Mouse (Mus musculus): ENCODE data around the gene Cblb. TPM values are rescaled to one million over a fixed set of nuclear protein-coding genes. Genes with fewer than 3 reads are reported as not detected.
A peak's percentile ranks its signal among the peaks of the same experiment; 100 is the strongest.

Gene Cblb
- 8.1 and 10.6 TPM in 2 replicates for polyA plus RNA-seq (2015; fragmentation: Nextera tagmentation; extraction: Ambion mirVana)

- Histone ChIP-seq H3K36me3 (no peaks in the 10 kb centered on the region), H3K4me3 (replicated peaks) (peak within 1 kb of the TSS; percentile 92), H3K27me3 (replicated peaks) (no peaks in the 10 kb centered on the region), H3K4me1 (peaks cover 6% of the 10 kb centered on the region; the same call in 1 of the 2 replicates), H3K4me2 (peak within 1 kb of the TSS; percentile 54), H3K27ac (peak within 1 kb of the TSS; percentile 99), H3K9me3 (no peaks in the 10 kb centered on the region), H3K9ac (peak within 1 kb of the TSS; percentile 89)
- WGBS: under 1% methylated on average over 38 of the region's 38 CpGs
- ATAC-seq (ENCODE audit: insufficient read depth, low FRiP score, low read depth): peak; percentile 99
Measured at GRCm38 (mm10) chr16:52031091-52031689, at the start of gene Cblb. Gene Cblb (plus strand): TSS chr16:52031225.

- H3K4me3 ChIP-seq (replicated peaks): no peak overlapping the region
Measured at GRCm38 (mm10) chr16:51985436-51985835, 45.6 kb upstream of the Cblb start.

GRCm38 (mm10) chr16:51986207-51986606, 44.8 kb upstream of the Cblb start:
- ATAC-seq (ENCODE audit: insufficient read depth, low FRiP score, low read depth): no peak
- Histone ChIP-seq H3K27me3 (replicated peaks) (no peaks in the 10 kb centered on the region), H3K27ac (no peak overlapping the region), H3K4me2 (no peak overlapping the region), H3K4me1 (no peaks in the 10 kb centered on the region), H3K36me3 (no peaks in the 10 kb centered on the region), H3K4me3 (replicated peaks) (no peak overlapping the region), H3K9ac (no peak overlapping the region), H3K9me3 (no peaks in the 10 kb centered on the region)
- 80% methylated on average over 3 of the region's 3 CpGs for WGBS

More at GRCm38 (mm10) chr16:51985436-51985835, 45.6 kb upstream of the Cblb start:
- no peaks in the 10 kb centered on the region for H3K27me3 ChIP-seq (replicated peaks)
- 74% methylated on average over 8 of the region's 8 CpGs for WGBS
- no peak overlapping the region for H3K9ac ChIP-seq
- H3K27ac ChIP-seq: no peak overlapping the region
- no peak overlapping the region for H3K4me2 ChIP-seq
- no peak for ATAC-seq (ENCODE audit: insufficient read depth, low FRiP score, low read depth)
- no peaks in the 10 kb centered on the region for H3K9me3 ChIP-seq
- no peaks in the 10 kb centered on the region for H3K4me1 ChIP-seq
- no peaks in the 10 kb centered on the region for H3K36me3 ChIP-seq

DNA sequence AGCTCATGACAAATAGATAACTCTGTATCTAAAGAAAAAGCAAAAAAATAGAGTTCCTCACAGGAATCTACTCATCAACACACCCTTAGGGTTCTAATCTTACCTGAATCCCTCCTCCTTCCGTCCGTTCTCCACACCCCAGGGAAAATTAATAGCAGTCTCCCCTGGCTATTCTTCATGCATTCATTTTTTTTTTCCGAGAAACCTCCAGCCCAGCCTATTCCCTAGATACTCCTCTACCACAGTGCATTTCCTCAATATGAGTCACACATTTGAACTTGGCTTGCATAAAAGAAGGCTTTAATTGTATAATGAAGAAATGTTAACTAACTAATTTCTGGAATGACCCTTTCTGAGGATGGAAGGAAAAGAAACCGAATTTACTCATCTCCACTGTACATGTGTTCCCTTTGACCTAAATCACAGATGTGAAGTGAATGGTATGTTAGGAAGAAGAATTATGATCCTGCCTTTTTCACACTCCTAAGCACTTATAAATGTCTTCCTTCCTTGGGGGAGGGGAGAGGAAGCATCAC, 43.9 kb upstream of the Cblb start:
- H3K36me3 ChIP-seq: no peaks in the 10 kb centered on the region
- no peak overlapping the region for H3K4me2 ChIP-seq
- no peaks in the 10 kb centered on the region for H3K4me1 ChIP-seq
- H3K27me3 ChIP-seq (replicated peaks): no peaks in the 10 kb centered on the region
- H3K27ac ChIP-seq: no peak overlapping the region
- no peak overlapping the region for H3K4me3 ChIP-seq (replicated peaks)
- H3K9ac ChIP-seq: no peak overlapping the region
- H3K9me3 ChIP-seq: no peaks in the 10 kb centered on the region
- ATAC-seq (ENCODE audit: insufficient read depth, low FRiP score, low read depth): no peak
- 64% methylated on average over 4 of the region's 4 CpGs for WGBS

DNA sequence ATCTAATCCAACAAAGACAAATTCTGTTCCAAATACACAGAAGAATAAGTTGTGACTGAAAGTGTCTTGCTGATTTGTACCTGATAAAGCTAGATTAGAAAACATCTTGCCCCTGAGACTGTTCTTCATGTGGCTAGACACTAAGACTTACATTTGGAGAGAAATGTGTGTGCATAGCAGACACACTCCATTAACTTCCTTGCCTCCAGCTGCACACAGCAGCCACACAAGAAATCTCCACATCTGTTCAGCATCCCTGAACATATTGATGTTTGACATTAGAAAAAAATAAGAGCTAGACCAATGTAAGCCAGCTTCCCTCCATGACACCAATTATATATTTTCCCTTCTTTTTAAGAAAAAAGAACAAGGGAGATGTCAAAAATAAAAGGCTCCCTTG, 43.0 kb upstream of the Cblb start:
- H3K27me3 ChIP-seq (replicated peaks): no peaks in the 10 kb centered on the region
- no peak for ATAC-seq (ENCODE audit: insufficient read depth, low FRiP score, low read depth)
- no peak overlapping the region for H3K4me2 ChIP-seq
- no peaks in the 10 kb centered on the region for H3K36me3 ChIP-seq
- H3K4me3 ChIP-seq (replicated peaks): no peak overlapping the region
- no peaks in the 10 kb centered on the region for H3K9me3 ChIP-seq
- no peaks in the 10 kb centered on the region for H3K4me1 ChIP-seq
- H3K9ac ChIP-seq: no peak overlapping the region
- H3K27ac ChIP-seq: no peak overlapping the region

DNA sequence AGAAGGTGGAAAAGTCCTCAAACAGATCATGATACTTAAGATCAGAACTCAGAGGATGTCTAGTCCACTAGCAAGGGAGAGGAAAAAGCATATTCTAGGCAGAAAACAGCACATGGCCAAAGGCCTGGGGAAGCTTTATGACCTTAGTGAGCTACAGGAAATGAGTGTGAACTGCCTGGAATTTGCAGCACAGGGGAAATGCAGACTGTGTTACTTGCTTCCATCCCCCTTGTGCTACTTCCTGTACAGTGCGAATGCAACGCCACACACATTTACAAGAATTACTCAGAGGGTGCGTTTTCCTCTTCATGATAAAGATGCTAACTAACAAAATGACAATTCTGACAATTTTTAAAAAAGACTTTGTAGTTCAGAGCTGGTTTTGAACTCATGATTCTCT, 41.8 kb upstream of the Cblb start:
- no peaks in the 10 kb centered on the region for H3K36me3 ChIP-seq
- H3K27me3 ChIP-seq (replicated peaks): no peaks in the 10 kb centered on the region
- no peaks in the 10 kb centered on the region for H3K4me1 ChIP-seq
- H3K27ac ChIP-seq: no peak overlapping the region
- 67% methylated on average over 3 of the region's 3 CpGs for WGBS
- no peak overlapping the region for H3K4me2 ChIP-seq
- H3K9me3 ChIP-seq: no peaks in the 10 kb centered on the region
- no peak overlapping the region for H3K4me3 ChIP-seq (replicated peaks)
- no peak for ATAC-seq (ENCODE audit: insufficient read depth, low FRiP score, low read depth)
- no peak overlapping the region for H3K9ac ChIP-seq

GRCm38 (mm10) chr16:52000043-52000442, 31.0 kb upstream of the Cblb start:
- H3K4me2 ChIP-seq: no peak overlapping the region
- no peaks in the 10 kb centered on the region for H3K9me3 ChIP-seq
- H3K36me3 ChIP-seq: no peaks in the 10 kb centered on the region
- no peaks in the 10 kb centered on the region for H3K4me1 ChIP-seq
- H3K27ac ChIP-seq: no peak overlapping the region
- ATAC-seq (ENCODE audit: insufficient read depth, low FRiP score, low read depth): no peak
- H3K27me3 ChIP-seq (replicated peaks): no peaks in the 10 kb centered on the region
- H3K9ac ChIP-seq: no peak overlapping the region
- WGBS: 91% methylated on average over 3 of the region's 3 CpGs
- H3K4me3 ChIP-seq (replicated peaks): no peak overlapping the region

- no peaks in the 10 kb centered on the region for H3K4me1 ChIP-seq
- H3K4me3 ChIP-seq (replicated peaks): no peak overlapping the region
- no peaks in the 10 kb centered on the region for H3K27me3 ChIP-seq (replicated peaks)
- no peak overlapping the region for H3K27ac ChIP-seq
- no peak overlapping the region for H3K4me2 ChIP-seq
- no peak overlapping the region for H3K9ac ChIP-seq
- H3K9me3 ChIP-seq: no peaks in the 10 kb centered on the region
- no peak for ATAC-seq (ENCODE audit: insufficient read depth, low FRiP score, low read depth)
- H3K36me3 ChIP-seq: no peaks in the 10 kb centered on the region
Measured at GRCm38 (mm10) chr16:52000801-52001200, 30.2 kb upstream of the Cblb start.

DNA sequence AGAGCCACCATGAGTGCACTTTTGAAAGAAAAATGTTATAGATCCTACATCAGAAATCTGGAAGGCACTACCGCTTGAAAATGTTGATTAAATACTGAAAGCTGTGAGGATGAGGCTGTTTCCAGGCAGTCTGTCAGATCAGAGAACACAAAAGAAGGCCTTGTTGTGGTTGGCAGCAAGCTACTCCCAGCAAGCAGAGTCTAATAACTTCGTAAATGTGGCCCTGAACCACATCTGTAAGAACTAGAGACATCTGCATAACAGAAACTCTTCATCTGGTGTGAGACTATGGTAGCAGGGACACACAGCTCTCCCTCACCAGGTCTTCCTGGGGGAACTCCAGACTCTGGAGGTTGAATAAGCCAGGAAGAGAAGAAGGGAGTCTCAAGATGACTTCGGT, 24.0 kb upstream of the Cblb start:
- H3K9ac ChIP-seq: no peak overlapping the region
- no peak overlapping the region for H3K4me3 ChIP-seq (replicated peaks)
- no peaks in the 10 kb centered on the region for H3K36me3 ChIP-seq
- no peaks in the 10 kb centered on the region for H3K27me3 ChIP-seq (replicated peaks)
- WGBS: 78% methylated on average over 3 of the region's 3 CpGs
- H3K27ac ChIP-seq: no peak overlapping the region
- H3K4me2 ChIP-seq: no peak overlapping the region
- H3K4me1 ChIP-seq: no peaks in the 10 kb centered on the region
- H3K9me3 ChIP-seq: no peaks in the 10 kb centered on the region
- no peak for ATAC-seq (ENCODE audit: insufficient read depth, low FRiP score, low read depth)

- no peaks in the 10 kb centered on the region for H3K36me3 ChIP-seq
- ATAC-seq (ENCODE audit: insufficient read depth, low FRiP score, low read depth): no peak
- no peaks in the 10 kb centered on the region for H3K9me3 ChIP-seq
- H3K27me3 ChIP-seq (replicated peaks): no peaks in the 10 kb centered on the region
- WGBS: 41% methylated on average over 2 of the region's 2 CpGs
- no peak overlapping the region for H3K9ac ChIP-seq
- no peaks in the 10 kb centered on the region for H3K4me1 ChIP-seq
- no peak overlapping the region for H3K4me3 ChIP-seq (replicated peaks)
- no peak overlapping the region for H3K4me2 ChIP-seq
- no peak overlapping the region for H3K27ac ChIP-seq
Measured at GRCm38 (mm10) chr16:52008471-52008870, 22.6 kb upstream of the Cblb start.

DNA sequence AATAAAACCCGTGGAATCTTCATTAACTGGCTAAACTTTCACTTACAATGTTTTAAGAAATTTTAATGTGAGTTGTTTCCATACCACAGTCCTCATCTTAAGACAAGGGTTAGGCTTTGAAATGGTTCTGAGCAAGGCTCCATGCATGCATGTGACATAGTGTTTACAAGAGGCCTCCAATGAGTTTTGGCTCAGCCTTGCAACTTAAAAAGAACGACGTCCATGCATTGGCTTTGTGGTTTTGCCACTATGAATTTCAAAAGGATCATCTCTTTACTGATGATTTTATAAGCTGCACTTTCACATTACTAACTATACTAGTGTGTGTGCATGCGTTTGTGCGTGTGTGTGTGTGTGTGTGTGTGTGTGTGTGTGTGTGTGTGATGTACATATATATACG, 21.6 kb upstream of the Cblb start:
- no peaks in the 10 kb centered on the region for H3K36me3 ChIP-seq
- no peaks in the 10 kb centered on the region for H3K27me3 ChIP-seq (replicated peaks)
- 80% methylated on average over 6 of the region's 6 CpGs for WGBS
- no peaks in the 10 kb centered on the region for H3K9me3 ChIP-seq
- no peak overlapping the region for H3K27ac ChIP-seq
- ATAC-seq (ENCODE audit: insufficient read depth, low FRiP score, low read depth): no peak
- no peaks in the 10 kb centered on the region for H3K4me1 ChIP-seq
- H3K4me3 ChIP-seq (replicated peaks): no peak overlapping the region
- no peak overlapping the region for H3K4me2 ChIP-seq
- H3K9ac ChIP-seq: no peak overlapping the region

DNA sequence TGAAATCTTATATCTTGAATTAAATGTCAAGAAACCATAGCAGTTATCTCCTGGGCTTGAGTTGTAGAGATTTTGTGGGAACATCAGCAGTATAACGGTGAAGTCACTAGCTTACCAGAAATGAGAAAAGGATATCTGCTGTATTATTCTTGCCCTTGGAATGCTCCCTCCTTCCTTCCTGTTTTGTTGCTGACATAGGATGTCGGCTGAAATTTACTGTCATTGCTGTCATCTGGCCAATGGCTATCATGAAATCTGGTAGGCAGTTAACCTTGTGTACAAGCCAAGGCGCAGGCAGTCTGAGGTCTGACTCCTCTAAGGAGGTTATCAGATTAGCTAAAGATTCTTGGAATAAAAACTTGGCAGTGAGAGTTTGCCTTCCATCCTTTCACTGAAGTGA, 18.0 kb upstream of the Cblb start:
- H3K4me1 ChIP-seq: no peaks in the 10 kb centered on the region
- WGBS: 69% methylated on average over 3 of the region's 3 CpGs
- H3K9ac ChIP-seq: no peak overlapping the region
- no peak overlapping the region for H3K4me2 ChIP-seq
- ATAC-seq (ENCODE audit: insufficient read depth, low FRiP score, low read depth): no peak
- no peaks in the 10 kb centered on the region for H3K27me3 ChIP-seq (replicated peaks)
- no peaks in the 10 kb centered on the region for H3K36me3 ChIP-seq
- H3K27ac ChIP-seq: no peak overlapping the region
- H3K9me3 ChIP-seq: no peaks in the 10 kb centered on the region
- no peak overlapping the region for H3K4me3 ChIP-seq (replicated peaks)

GRCm38 (mm10) chr16:52013812-52014211, 17.2 kb upstream of the Cblb start:
- 79% methylated on average over 2 of the region's 2 CpGs for WGBS
- Histone ChIP-seq H3K4me1 (no peaks in the 10 kb centered on the region), H3K4me3 (replicated peaks) (no peak overlapping the region), H3K9me3 (no peaks in the 10 kb centered on the region), H3K4me2 (no peak overlapping the region), H3K9ac (no peak overlapping the region), H3K27me3 (replicated peaks) (no peaks in the 10 kb centered on the region), H3K27ac (no peak overlapping the region), H3K36me3 (no peaks in the 10 kb centered on the region)
- no peak for ATAC-seq (ENCODE audit: insufficient read depth, low FRiP score, low read depth)

Data from stomach, embryonic 15.5 days (tissue).